Mouse (Mus musculus): Measurements from ENCODE around the gene Tubg1.
"Not testable (repeated sequence)": the region's sequence is repeated elsewhere in the genome, so short reads cannot be mapped to it uniquely, and the experiment has no call there.

The Tubg1 gene

GRCm38 (mm10) chr11:101103011-101103410 lies 16.7 kb upstream of the Tubg1 start:
- DNase-seq, result no peak

GRCm38 (mm10) chr11:101109351-101109750 lies 10.4 kb upstream of the Tubg1 start:
- DNase-seq, result no peak

- DNase-seq, result no peak
Observed at GRCm38 (mm10) chr11:101110708-101111107, 9.0 kb upstream of the Tubg1 start.

GRCm38 (mm10) chr11:101111178-101111577 lies 8.6 kb upstream of the Tubg1 start:
- DNase-seq, result no peak

- no peak for DNase-seq
Observed at GRCm38 (mm10) chr11:101112186-101112585, 7.6 kb upstream of the Tubg1 start.

DNA sequence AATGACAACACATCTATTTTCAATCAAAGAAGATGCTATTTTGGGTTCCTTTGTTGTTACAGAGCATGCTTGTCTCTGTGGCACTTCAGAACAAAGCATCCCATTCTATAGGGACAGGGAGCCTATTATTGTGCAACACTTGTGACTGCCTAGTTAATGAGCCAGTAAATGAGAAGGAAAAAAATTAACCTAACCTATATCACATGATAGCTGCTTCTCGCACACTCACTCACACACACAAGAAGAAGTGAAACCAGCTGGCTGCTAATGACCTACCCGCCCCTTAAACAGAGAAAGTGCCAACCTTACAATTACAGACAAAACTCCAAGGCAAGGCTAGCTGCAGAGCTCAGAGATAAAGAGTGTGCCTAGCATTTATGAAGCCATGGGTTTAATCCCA lies 4.2 kb upstream of the Tubg1 start:
- no peak for DNase-seq

GRCm38 (mm10) chr11:101118105-101118504 lies 1.6 kb upstream of the Tubg1 start:
- no peak for DNase-seq

- DNase-seq, result no peak
Observed at GRCm38 (mm10) chr11:101119131-101119760, 492 bp upstream of the Tubg1 start.

GRCm38 (mm10) chr11:101120545-101121188 lies 929 bp downstream of the Tubg1 start:
- no peak for DNase-seq

DNA sequence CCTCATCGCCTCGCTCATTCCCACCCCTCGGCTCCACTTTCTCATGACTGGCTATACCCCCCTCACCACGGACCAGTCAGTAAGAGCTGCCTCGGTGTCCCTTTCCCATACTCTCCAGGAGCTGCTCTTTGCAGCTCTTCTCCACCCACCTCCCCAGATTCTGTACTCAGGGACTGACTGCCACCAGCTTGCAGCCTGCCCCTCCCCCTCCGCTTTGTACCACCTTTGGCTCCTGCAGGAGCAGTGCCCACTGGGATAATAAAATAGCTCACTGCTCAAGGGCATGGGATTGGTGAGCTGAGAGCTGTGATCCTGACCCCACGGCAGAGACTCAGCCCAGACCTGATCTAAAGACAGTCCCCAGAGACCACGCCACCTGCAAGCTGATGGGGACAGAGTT lies 4.8 kb downstream of the Tubg1 start:
- DNase-seq, result not testable (repeated sequence)

DNA sequence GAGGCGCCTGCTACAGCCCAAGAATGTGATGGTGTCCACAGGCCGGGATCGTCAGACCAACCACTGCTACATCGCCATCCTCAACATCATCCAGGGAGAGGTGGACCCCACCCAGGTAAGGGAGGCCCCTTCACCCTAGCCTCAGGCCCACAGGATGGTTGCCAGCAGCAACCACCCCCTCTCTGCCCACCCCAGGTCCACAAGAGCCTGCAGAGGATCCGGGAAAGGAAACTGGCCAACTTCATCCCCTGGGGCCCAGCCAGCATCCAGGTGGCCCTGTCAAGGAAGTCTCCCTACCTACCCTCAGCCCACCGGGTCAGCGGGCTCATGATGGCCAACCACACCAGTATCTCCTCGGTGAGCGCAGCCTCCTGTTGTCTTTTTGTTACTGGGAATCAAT lies 5.3 kb downstream of the Tubg1 start:
- DNase-seq, result not testable (repeated sequence)

DNA sequence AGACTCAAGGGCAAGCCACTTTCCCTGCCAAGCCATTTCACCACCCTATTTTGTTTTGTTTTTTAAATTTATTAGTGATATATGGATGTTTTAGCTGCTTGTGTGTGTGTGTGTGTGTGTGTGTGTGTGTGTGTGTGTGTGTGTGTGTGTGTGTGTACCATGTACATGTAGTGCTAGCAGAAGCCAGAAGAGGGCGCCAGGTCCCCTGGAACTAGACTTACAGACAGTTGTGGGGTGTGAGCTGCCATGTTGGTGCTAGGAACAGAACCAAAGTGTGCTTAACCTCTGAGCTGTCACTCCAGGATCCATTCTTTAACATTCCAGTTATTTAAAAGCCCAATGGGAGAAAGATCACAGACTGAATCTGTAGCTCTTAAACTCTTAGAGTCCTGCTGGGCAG lies 7.3 kb downstream of the Tubg1 start:
- no peak for DNase-seq

- DNase-seq, result no peak
Observed at GRCm38 (mm10) chr11:101128996-101129577, 9.3 kb downstream of the Tubg1 start.

DNA sequence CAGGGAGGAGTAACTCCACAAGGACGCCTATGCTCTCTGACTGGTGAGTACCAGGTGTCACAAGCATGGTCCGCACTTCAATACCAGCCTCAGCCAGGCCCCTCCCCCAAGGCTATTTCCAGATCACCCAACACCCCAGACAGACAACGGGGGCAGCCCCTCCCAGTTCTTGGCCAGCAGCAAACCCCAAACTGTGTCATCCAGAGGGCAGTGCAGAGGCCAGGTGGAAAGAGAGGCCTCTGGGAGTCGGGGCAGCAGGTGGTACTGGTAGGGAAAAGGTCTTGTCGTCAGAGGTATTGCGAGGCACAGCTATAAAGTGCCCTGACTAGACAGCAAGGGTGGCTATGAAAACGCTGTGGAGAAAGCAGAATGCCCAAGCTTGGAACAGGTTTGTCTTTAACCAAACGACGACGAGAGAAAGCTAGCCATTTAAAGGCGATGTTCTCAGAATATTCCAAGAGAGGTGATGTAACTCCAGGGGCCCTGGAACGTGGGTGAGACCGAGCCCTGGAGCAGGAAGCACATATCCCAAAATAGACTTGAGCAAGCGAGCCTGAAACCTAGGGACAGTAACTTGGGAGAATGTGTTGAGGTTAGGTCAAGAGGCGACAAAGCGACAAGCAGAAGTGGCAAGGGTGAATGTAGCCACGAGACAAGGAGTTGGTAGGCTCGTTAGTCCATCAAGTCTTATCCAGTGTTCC lies 10.5 kb downstream of the Tubg1 start:
- no peak for DNase-seq

GRCm38 (mm10) chr11:101131187-101131586 lies 11.4 kb downstream of the Tubg1 start:
- no peak for DNase-seq

DNA sequence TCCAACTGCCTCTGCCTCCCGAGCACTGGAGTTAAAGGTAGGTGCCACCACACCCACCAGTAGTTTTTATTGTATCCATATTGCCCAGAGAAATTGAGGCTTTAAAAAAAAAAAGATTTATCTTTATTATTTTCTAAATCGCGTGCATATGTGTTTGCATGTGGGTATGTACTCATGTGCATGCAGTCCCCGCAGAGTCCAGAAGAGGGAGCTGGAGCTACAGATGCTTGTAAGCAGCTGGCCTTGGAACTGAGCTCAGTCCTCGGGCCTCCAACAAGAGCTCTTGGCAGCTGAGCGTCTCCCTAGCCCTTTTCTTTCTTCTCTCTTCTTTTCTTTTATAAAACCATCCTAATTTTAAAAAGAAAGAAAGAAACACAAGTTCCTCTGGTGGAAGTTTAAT lies 12.0 kb downstream of the Tubg1 start:
- no peak for DNase-seq

DNA sequence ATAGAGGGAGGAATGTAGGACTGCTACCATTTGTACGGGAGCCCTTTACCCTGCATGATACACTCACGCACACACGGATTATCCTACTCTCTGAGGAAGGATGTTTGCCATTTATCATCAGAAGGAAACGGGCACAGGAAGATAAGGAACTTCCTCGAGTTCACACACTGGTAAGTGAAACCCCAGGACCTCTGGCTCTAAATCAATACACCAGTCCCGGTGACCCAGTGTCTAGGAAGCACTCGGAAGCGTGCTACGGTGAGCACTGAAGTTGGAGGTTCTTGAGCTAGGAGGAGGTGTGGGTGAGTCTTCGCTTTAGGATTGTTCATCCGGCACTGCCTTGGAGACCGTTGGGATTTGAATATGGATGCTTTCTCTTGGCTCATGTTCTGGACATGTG lies 13.3 kb downstream of the Tubg1 start:
- peak; percentile 60 for DNase-seq

- no peak for DNase-seq
Observed at GRCm38 (mm10) chr11:101134217-101134865, 14.6 kb downstream of the Tubg1 start.

GRCm38 (mm10) chr11:101137000-101137399 lies 17.3 kb downstream of the Tubg1 start:
- no peak for DNase-seq

DNA sequence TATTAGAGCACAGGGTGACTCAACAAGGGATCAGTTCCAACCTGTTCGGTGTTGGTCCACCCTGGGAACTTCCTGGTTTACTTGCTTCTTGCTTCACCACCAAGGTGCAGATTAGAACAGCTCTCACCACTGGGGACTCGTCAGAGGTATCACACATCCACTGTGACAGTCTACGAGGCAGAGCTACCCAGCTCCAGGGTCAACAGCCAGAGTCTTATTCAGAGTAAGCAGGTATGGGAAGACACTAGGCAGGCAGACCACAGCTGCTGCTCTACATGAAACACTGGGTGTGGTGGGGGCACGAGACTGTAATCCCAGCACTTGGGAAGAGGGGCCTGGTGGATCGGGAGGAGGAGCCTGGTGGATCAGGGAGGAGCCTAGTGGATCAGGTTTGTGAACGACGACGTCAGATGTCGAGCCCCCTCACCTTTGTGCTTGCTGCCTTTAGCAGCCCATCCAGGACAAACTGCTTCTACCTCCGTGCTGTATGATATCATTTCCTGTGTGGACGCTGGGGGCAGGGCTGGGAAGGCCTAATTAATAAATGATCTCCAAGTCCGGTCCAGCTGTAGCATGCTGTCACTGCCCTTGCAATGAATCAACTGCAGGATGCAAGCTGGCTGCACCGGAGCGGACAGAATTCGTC lies 18.9 kb downstream of the Tubg1 start:
- DNase-seq, result peak; percentile 81

GRCm38 (mm10) chr11:101140164-101140819 lies 20.6 kb downstream of the Tubg1 start:
- no peak for DNase-seq

DNA sequence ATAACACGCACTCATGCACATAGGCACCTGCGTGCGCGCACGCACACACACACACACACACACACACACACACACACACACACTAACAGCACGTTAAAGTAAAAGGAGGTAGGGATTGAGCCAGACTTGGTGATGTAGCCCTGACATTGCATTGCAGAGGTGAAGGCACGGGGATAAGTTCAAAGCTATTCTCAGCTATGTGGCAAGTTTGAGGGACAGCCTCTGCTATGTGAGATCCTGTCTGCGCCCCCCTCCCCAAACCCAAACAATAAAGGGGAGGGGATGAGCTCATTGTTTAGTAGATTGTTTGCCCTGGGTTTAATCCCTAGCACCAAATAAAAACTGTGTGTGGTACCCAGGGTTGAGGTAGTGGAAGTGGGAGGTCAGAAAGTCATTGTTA lies 21.4 kb downstream of the Tubg1 start:
- DNase-seq, result no peak
